ENCODE assay signal across 9 mouse cellular contexts in genomic region chr11:95298146-95298545, GRCm38 (mm10). TPM values are rescaled to one million over a fixed set of nuclear protein-coding genes. Genes with fewer than 3 reads are reported as not detected.
DNase-seq lines count a peak whose midpoint lies in the region; ATAC-seq and TF ChIP-seq lines count a peak whose summit lies in the region.
"Had no signal": no experiment of that assay in that cellular context is flagged by ENCODE, and none has a peak within 500 bp of the region (broad histone marks: within the 10 kb centered on the region; RNA-seq: fewer than 3 reads in every experiment).

No protein-coding gene starts in this region.

- H3K4me3 ChIP-seq in layer of hippocampus, adult 2 months, result no peak overlapping the region
- H3K4me3 ChIP-seq: neural tube, embryonic 13.5 days had no signal

- no peak overlapping the region for H3K27ac ChIP-seq in layer of hippocampus, adult 2 months
- H3K27ac ChIP-seq: neural tube, embryonic 13.5 days had no signal

- peak; percentile 76 for ATAC-seq in granulocyte monocyte progenitor cell, adult 5-6 weeks (replicated peaks; ENCODE audit: poor library complexity, severe bottlenecking)

- no peak for DNase-seq in layer of hippocampus, adult 2 months (ENCODE audit: low spot score in 2 of 2)
- no peak for DNase-seq in layer of hippocampus, adult 11-12 months (ENCODE audit: low spot score)
- peak; percentile 72 for DNase-seq in NIH3T3 (ENCODE audit: low read depth)
- DNase-seq in natural killer cell, adult 2 months (ENCODE audit: low spot score in 2 of 2), result peak; percentile 19 to 32
- DNase-seq in layer of hippocampus, adult 8-10 months (ENCODE audit: low spot score in 2 of 2), result no peak
- DNase-seq in frontal cortex, postnatal 25 days (ENCODE audit: low spot score in 2 of 2), result no peak
- DNase-seq in right cerebral cortex, adult 18-20 months, result no peak

- peak; percentile 87 for TF ChIP-seq CTCF in layer of hippocampus, adult 2 months (conservative IDR thresholded peaks at IDR 0.05)

RNA-seq across cellular contexts. Expression of gene Kat7, which starts 11.9 kb away (rescaled TPM):
- 10 to 100 TPM; 83.3 to 85.7 TPM for total RNA-seq in layer of hippocampus, adult 2 months (2021)
- total RNA-seq in granulocyte monocyte progenitor cell, adult 5-6 weeks (2014; fragmentation: Nextera tagmentation), result 75.0 and 78.0 TPM in 2 replicates
- 71.7 and 77.2 TPM in 2 replicates for total RNA-seq in granulocyte monocyte progenitor cell, adult 5-6 weeks (2017)
- 10 to 100 TPM; 73.3 to 86.4 (median 84.0) TPM for total RNA-seq in layer of hippocampus, adult 8-10 months (2022)

RNA-seq across cellular contexts. Expression of gene Tac4, which starts 36.8 kb away (rescaled TPM):
- total RNA-seq in layer of hippocampus, adult 2 months (2021), result not detected
- not detected in 2 replicates for total RNA-seq in granulocyte monocyte progenitor cell, adult 5-6 weeks (2014; fragmentation: Nextera tagmentation)
- not detected in 2 replicates for total RNA-seq in granulocyte monocyte progenitor cell, adult 5-6 weeks (2017)
- not detected for total RNA-seq in layer of hippocampus, adult 8-10 months (2022)

RNA-seq across cellular contexts. Expression of gene Fam117a, which starts 38.7 kb away (rescaled TPM):
- total RNA-seq in layer of hippocampus, adult 2 months (2021), result 1 to 10 TPM; 4.1 to 6.0 TPM
- 127 and 147 TPM in 2 replicates for total RNA-seq in granulocyte monocyte progenitor cell, adult 5-6 weeks (2014; fragmentation: Nextera tagmentation)
- total RNA-seq in granulocyte monocyte progenitor cell, adult 5-6 weeks (2017), result 90.2 and 90.8 TPM in 2 replicates
- 10 to 100 TPM in 1 of 4 experiments, 1 to 10 TPM in 3; 6.0 to 13.3 (median 7.4) TPM for total RNA-seq in layer of hippocampus, adult 8-10 months (2022)

Comparison
In these comparisons a context has a peak if more than half of its experiments do, and no peak if none do; other contexts are left out.
1. DNase-seq: peak in NIH3T3 (single experiment) and natural killer cell, adult 2 months (2 of 2); none in layer of hippocampus, adult 2 months (0 of 2), layer of hippocampus, adult 11-12 months (single experiment), layer of hippocampus, adult 8-10 months (0 of 2), frontal cortex, postnatal 25 days (0 of 2) and right cerebral cortex, adult 18-20 months (single experiment).
2. RNA of gene Fam117a, which starts 38.7 kb away (total RNA-seq): 90.2 to 147 TPM in granulocyte monocyte progenitor cell, adult 5-6 weeks; 6.0 to 13.3 TPM in layer of hippocampus, adult 8-10 months and 4.1 to 6.0 TPM in layer of hippocampus, adult 2 months; every median in the first group is over 4 times any median in the second.